In the genomic region with DNA sequence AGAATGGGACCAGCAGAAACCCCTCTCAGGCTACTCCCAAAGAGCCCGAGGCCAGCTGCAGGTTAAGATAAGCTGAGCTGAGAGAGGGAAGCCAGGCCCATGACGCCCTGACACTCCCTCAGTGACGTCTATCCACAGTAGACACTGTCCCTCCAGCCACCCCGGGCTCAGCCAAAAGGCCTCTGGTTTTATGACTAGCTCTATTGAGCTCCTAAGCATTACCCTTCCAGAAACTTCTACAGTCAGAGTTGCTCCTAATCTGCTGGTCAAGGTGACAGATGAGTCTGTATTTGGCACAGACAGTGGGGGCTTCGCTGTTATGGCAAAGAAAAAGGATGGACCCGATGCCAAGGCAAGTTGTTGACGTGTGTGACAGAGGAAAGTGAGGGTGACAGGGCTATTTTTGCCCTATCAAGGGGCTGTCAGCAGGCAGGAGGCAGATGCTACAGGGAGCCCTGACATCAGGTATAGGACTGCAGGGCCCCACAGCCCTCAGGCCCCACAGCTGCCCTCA, we compare ENCODE assay signal across 10 mouse cellular contexts.
DNase-seq lines count a peak whose midpoint lies in the region; ATAC-seq and TF ChIP-seq lines count a peak whose summit lies in the region.
"Had no signal": no experiment of that assay in that cellular context is flagged by ENCODE, and none has a peak within 500 bp of the region (broad histone marks: within the 10 kb centered on the region; RNA-seq: fewer than 3 reads in every experiment).

No protein-coding gene starts in this region.

- H3K4me2 ChIP-seq in hindbrain, embryonic 11.5 days (replicated peaks; ENCODE audit: low read depth, low read length): no peak overlapping the region
- no peak overlapping the region for H3K4me2 ChIP-seq in hindbrain, postnatal 0 days (ENCODE audit: low read depth, low read length)
- H3K4me2 ChIP-seq: neural tube, embryonic 15.5 days had no signal

- no peak for TF ChIP-seq CTCF in hindbrain, postnatal 0 days (IDR thresholded peaks at IDR 0.05; ENCODE audit: low read depth)

- 78% methylated on average over 7 of the region's 7 CpGs for WGBS in hindbrain, embryonic 11.5 days
- 63% methylated on average over 7 of the region's 7 CpGs for WGBS in hindbrain, postnatal 0 days

- H3K36me3 ChIP-seq in hindbrain, embryonic 11.5 days (ENCODE audit: control insufficient read depth, insufficient read depth, low read length): no peaks in the 10 kb centered on the region
- H3K36me3 ChIP-seq in hindbrain, postnatal 0 days (ENCODE audit: insufficient read depth, low read length): no peaks in the 10 kb centered on the region
- H3K36me3 ChIP-seq in megakaryocyte, embryonic 14.5 days (replicated peaks; ENCODE audit: low read length): no peaks in the 10 kb centered on the region
- H3K36me3 ChIP-seq: neural tube, embryonic 15.5 days had no signal

- intact Hi-C loops in heart, postnatal 14 days (cut with DNase I): no loop called here

- H3K9ac ChIP-seq in hindbrain, embryonic 11.5 days (ENCODE audit: low read depth, low read length): no peak overlapping the region
- H3K9ac ChIP-seq in hindbrain, postnatal 0 days (replicated peaks; ENCODE audit: low read length): no peak overlapping the region
- H3K9ac ChIP-seq: neural tube, embryonic 15.5 days had no signal

- no peak for DNase-seq in hindbrain, embryonic 11.5 days (ENCODE audit: low spot score)
- DNase-seq in hindbrain, postnatal 0 days (ENCODE audit: low spot score): no peak
- DNase-seq in c-Kit-positive CD71-positive TER-119-positive erythroid progenitor cells, embryonic 14.5 days (ENCODE audit: low spot score): peak; percentile 93
- peak; percentile 76 to 77 for DNase-seq in heart, postnatal 14 days
- DNase-seq in embryo, embryonic 10 days (ENCODE audit: low spot score): no peak
- DNase-seq in left cerebral cortex, adult 8-10 months (ENCODE audit: low spot score in 2 of 2): no peak
- no peak for DNase-seq in frontal cortex, postnatal 10 days (ENCODE audit: low spot score in 2 of 2)
- DNase-seq: layer of hippocampus, adult 9-11 months had no signal

- 0 out of 2 replicates have a peak, but pooled peaks have one; percentile 19 for ATAC-seq in hindbrain, embryonic 11.5 days (ENCODE audit: low FRiP score)
- ATAC-seq in hindbrain, postnatal 0 days: no peak

- no peaks in the 10 kb centered on the region for H3K9me3 ChIP-seq in hindbrain, embryonic 11.5 days (ENCODE audit: control insufficient read depth, low read length)
- H3K9me3 ChIP-seq in hindbrain, postnatal 0 days (ENCODE audit: low read length): no peaks in the 10 kb centered on the region
- no peaks in the 10 kb centered on the region for H3K9me3 ChIP-seq in megakaryocyte, embryonic 14.5 days
- H3K9me3 ChIP-seq: neural tube, embryonic 15.5 days had no signal

- H3K4me3 ChIP-seq in hindbrain, embryonic 11.5 days (ENCODE audit: low read depth, low read length): no peak overlapping the region
- H3K4me3 ChIP-seq in hindbrain, postnatal 0 days (ENCODE audit: low read length): no peak overlapping the region
- peak overlapping the region; percentile 79 for H3K4me3 ChIP-seq in megakaryocyte, embryonic 14.5 days (replicated peaks)
- H3K4me3 ChIP-seq: neural tube, embryonic 15.5 days had no signal

- no peak overlapping the region for H3K27ac ChIP-seq in hindbrain, embryonic 11.5 days (ENCODE audit: low read depth, low read length)
- H3K27ac ChIP-seq in hindbrain, postnatal 0 days: no peak overlapping the region
- H3K27ac ChIP-seq: neural tube, embryonic 15.5 days had no signal

- H3K27me3 ChIP-seq in hindbrain, embryonic 11.5 days (ENCODE audit: control insufficient read depth, insufficient read depth, low read length): no peaks in the 10 kb centered on the region
- no peaks in the 10 kb centered on the region for H3K27me3 ChIP-seq in hindbrain, postnatal 0 days (ENCODE audit: insufficient read depth, low read length)
- peaks cover 17% of the 10 kb centered on the region for H3K27me3 ChIP-seq in megakaryocyte, embryonic 14.5 days (replicated peaks)
- H3K27me3 ChIP-seq: neural tube, embryonic 15.5 days had no signal

- no peaks in the 10 kb centered on the region for H3K4me1 ChIP-seq in hindbrain, embryonic 11.5 days (replicated peaks; ENCODE audit: control insufficient read depth, insufficient read depth, low read length)
- H3K4me1 ChIP-seq in hindbrain, postnatal 0 days (ENCODE audit: insufficient read depth, low read length): no peaks in the 10 kb centered on the region
- peaks cover 41% of the 10 kb centered on the region for H3K4me1 ChIP-seq in megakaryocyte, embryonic 14.5 days
- H3K4me1 ChIP-seq: neural tube, embryonic 15.5 days had no signal

Comparison
In these comparisons a context has a peak if more than half of its experiments do, and no peak if none do; other contexts are left out.
1. DNase-seq: peak in c-Kit-positive CD71-positive TER-119-positive erythroid progenitor cells, embryonic 14.5 days (single experiment) and heart, postnatal 14 days (2 of 2); none in hindbrain, embryonic 11.5 days (single experiment), hindbrain, postnatal 0 days (single experiment), embryo, embryonic 10 days (single experiment), left cerebral cortex, adult 8-10 months (0 of 2) and frontal cortex, postnatal 10 days (0 of 2).